Mouse (Mus musculus): ENCODE measurements around the gene Dennd1a. TPM values are rescaled to one million over a fixed set of nuclear protein-coding genes. Genes with fewer than 3 reads are reported as not detected.

The Dennd1a gene
- total RNA-seq, 2 experiments from 2014 or later: 84.5 to 87.4 TPM

GRCm38 (mm10) chr2:38096328-38096727, 190.9 kb downstream of the Dennd1a start:
- no peak overlapping the region for H3K4me3 ChIP-seq
- intact Hi-C loops (cut with DNase I): no loop called here
- no peak for DNase-seq (ENCODE audit: extremely low spot score in 1 of 2, low spot score in 2 of 2)
- no peak overlapping the region for H3K27ac ChIP-seq
- TF ChIP-seq CTCF (IDR thresholded peaks at IDR 0.05): no peak

- H3K4me3 ChIP-seq: no peak overlapping the region
- DNase-seq (ENCODE audit: extremely low spot score in 1 of 2, low spot score in 2 of 2): no peak
- TF ChIP-seq CTCF (IDR thresholded peaks at IDR 0.05): no peak
- no peak overlapping the region for H3K27ac ChIP-seq
- intact Hi-C loops (cut with DNase I): no loop called here
These were observed 192.6 kb downstream of the Dennd1a start for GRCm38 (mm10) chr2:38094380-38095163.

GRCm38 (mm10) chr2:38093968-38094367, 193.2 kb downstream of the Dennd1a start:
- H3K27ac ChIP-seq: no peak overlapping the region
- intact Hi-C loops (cut with DNase I): no loop called here
- no peak for TF ChIP-seq CTCF (IDR thresholded peaks at IDR 0.05)
- no peak for DNase-seq (ENCODE audit: extremely low spot score in 1 of 2, low spot score in 2 of 2)
- H3K4me3 ChIP-seq: no peak overlapping the region

GRCm38 (mm10) chr2:38093242-38093641, 193.9 kb downstream of the Dennd1a start:
- no peak for DNase-seq (ENCODE audit: extremely low spot score in 1 of 2, low spot score in 2 of 2)
- no peak for TF ChIP-seq CTCF (IDR thresholded peaks at IDR 0.05)

GRCm38 (mm10) chr2:38088346-38088745, 198.8 kb downstream of the Dennd1a start:
- H3K27ac ChIP-seq: no peak overlapping the region
- TF ChIP-seq CTCF (IDR thresholded peaks at IDR 0.05): no peak
- no peak for DNase-seq (ENCODE audit: extremely low spot score in 1 of 2, low spot score in 2 of 2)
- no peak overlapping the region for H3K4me3 ChIP-seq
- intact Hi-C loops (cut with DNase I): no loop called here

More at GRCm38 (mm10) chr2:38093242-38093641, 193.9 kb downstream of the Dennd1a start:
- no peak overlapping the region for H3K4me3 ChIP-seq
- intact Hi-C loops (cut with DNase I): no loop called here
- H3K27ac ChIP-seq: no peak overlapping the region

- no peak for TF ChIP-seq CTCF (IDR thresholded peaks at IDR 0.05)
- Histone ChIP-seq H3K27ac (no peak overlapping the region), H3K4me3 (no peak overlapping the region)
- intact Hi-C loops (cut with DNase I): no loop called here
- no peak for DNase-seq (ENCODE audit: extremely low spot score in 1 of 2, low spot score in 2 of 2)
These were observed 202.1 kb downstream of the Dennd1a start for GRCm38 (mm10) chr2:38085058-38085457.

GRCm38 (mm10) chr2:38083251-38083650, 203.9 kb downstream of the Dennd1a start:
- no peak for TF ChIP-seq CTCF (IDR thresholded peaks at IDR 0.05)
- Histone ChIP-seq H3K27ac (no peak overlapping the region), H3K4me3 (no peak overlapping the region)
- no peak for DNase-seq (ENCODE audit: extremely low spot score in 1 of 2, low spot score in 2 of 2)
- intact Hi-C loops (cut with DNase I): no loop called here

GRCm38 (mm10) chr2:38074495-38074894, 212.7 kb downstream of the Dennd1a start:
- Histone ChIP-seq H3K27ac (no peak overlapping the region), H3K4me3 (no peak overlapping the region)
- intact Hi-C loops (cut with DNase I): no loop called here
- TF ChIP-seq CTCF (IDR thresholded peaks at IDR 0.05): no peak
- DNase-seq (ENCODE audit: extremely low spot score in 1 of 2, low spot score in 2 of 2): no peak

GRCm38 (mm10) chr2:38072061-38072460, 215.1 kb downstream of the Dennd1a start:
- no peak overlapping the region for H3K27ac ChIP-seq
- TF ChIP-seq CTCF (IDR thresholded peaks at IDR 0.05): no peak
- no peak for DNase-seq (ENCODE audit: extremely low spot score in 1 of 2, low spot score in 2 of 2)
- H3K4me3 ChIP-seq: no peak overlapping the region
- intact Hi-C loops (cut with DNase I): no loop called here

GRCm38 (mm10) chr2:38068171-38068572, 219.0 kb downstream of the Dennd1a start:
- intact Hi-C loops (cut with DNase I): no loop called here
- Histone ChIP-seq H3K4me3 (no peak overlapping the region), H3K27ac (no peak overlapping the region)
- TF ChIP-seq CTCF (IDR thresholded peaks at IDR 0.05): no peak
- no peak for DNase-seq (ENCODE audit: extremely low spot score in 1 of 2, low spot score in 2 of 2)

GRCm38 (mm10) chr2:38065914-38066313, 221.3 kb downstream of the Dennd1a start:
- H3K27ac ChIP-seq: no peak overlapping the region
- no peak overlapping the region for H3K4me3 ChIP-seq
- DNase-seq (ENCODE audit: extremely low spot score in 1 of 2, low spot score in 2 of 2): no peak
- no peak for TF ChIP-seq CTCF (IDR thresholded peaks at IDR 0.05)
- intact Hi-C loops (cut with DNase I): no loop called here

GRCm38 (mm10) chr2:38064266-38064665, 222.9 kb downstream of the Dennd1a start:
- no peak overlapping the region for H3K4me3 ChIP-seq
- intact Hi-C loops (cut with DNase I): no loop called here
- no peak for TF ChIP-seq CTCF (IDR thresholded peaks at IDR 0.05)
- no peak for DNase-seq (ENCODE audit: extremely low spot score in 1 of 2, low spot score in 2 of 2)
- no peak overlapping the region for H3K27ac ChIP-seq

GRCm38 (mm10) chr2:38062156-38062555, 225.0 kb downstream of the Dennd1a start:
- TF ChIP-seq CTCF (IDR thresholded peaks at IDR 0.05): no peak
- no peak for DNase-seq (ENCODE audit: extremely low spot score in 1 of 2, low spot score in 2 of 2)
- intact Hi-C loops (cut with DNase I): no loop called here
- H3K4me3 ChIP-seq: no peak overlapping the region
- H3K27ac ChIP-seq: no peak overlapping the region

Measured in left cerebral cortex, adult 2 months (tissue).